Mouse (Mus musculus): ENCODE measurements around the gene Kcnk4. TPM values are rescaled to one million over a fixed set of nuclear protein-coding genes. Genes with fewer than 3 reads are reported as not detected.

Kcnk4 gene
- polyA plus RNA-seq, 1 experiment from 2014 or later = 0.46 TPM

GRCm38 (mm10) chr19:6919876-6920740 is 14.2 kb downstream of the Kcnk4 start:
- WGBS = 27% methylated on average over 8 of the region's 8 CpGs
- Histone ChIP-seq H3K9me3 (replicated peaks; ENCODE audit: low read length) (no peaks in the 10 kb centered on the region), H3K36me3 (ENCODE audit: insufficient read depth, low read length) (no peaks in the 10 kb centered on the region), H3K27ac (peak overlapping the region; percentile 92), H3K27me3 (ENCODE audit: insufficient read depth, low read length) (peaks cover 3% of the 10 kb centered on the region; the same call in 1 of the 2 replicates), H3K4me2 (ENCODE audit: low read length) (peak overlapping the region; percentile 97), H3K4me3 (replicated peaks; ENCODE audit: low read depth, low read length) (peak overlapping the region; percentile 77), H3K9ac (ENCODE audit: low read depth, low read length) (peak overlapping the region; percentile 85), H3K4me1 (replicated peaks; ENCODE audit: insufficient read depth, low read length) (peaks cover 9% of the 10 kb centered on the region)
- DNase-seq (ENCODE audit: low spot score) = peak; percentile 65
- no peak for TF ChIP-seq CTCF (IDR thresholded peaks at IDR 0.05; ENCODE audit: low read depth)
- peak; percentile 31 for ATAC-seq (replicated peaks; ENCODE audit: low FRiP score, low read depth)

DNA sequence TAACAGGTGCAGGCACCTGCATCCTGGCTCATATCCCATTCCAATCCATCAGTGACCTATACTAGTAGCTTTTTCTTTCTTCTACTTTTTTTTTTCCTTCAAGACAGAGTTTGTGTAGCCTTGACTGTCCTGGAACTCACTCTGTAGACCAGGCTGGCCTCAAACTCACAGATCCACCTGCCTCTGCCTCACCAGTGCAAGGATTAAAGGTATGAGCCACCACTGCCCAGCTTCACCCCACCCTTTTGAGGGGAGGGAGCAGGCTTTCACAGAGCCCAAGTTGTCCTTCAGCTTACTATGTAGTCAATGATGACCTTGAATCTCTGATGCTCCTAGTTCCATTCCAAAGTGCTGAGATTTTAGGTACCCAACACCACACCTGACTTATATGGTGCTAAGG is 14.9 kb downstream of the Kcnk4 start:
- no peaks in the 10 kb centered on the region for H3K36me3 ChIP-seq (ENCODE audit: insufficient read depth, low read length)
- H3K9me3 ChIP-seq (replicated peaks; ENCODE audit: low read length) = no peaks in the 10 kb centered on the region
- H3K9ac ChIP-seq (ENCODE audit: low read depth, low read length) = no peak overlapping the region
- H3K4me3 ChIP-seq (replicated peaks; ENCODE audit: low read depth, low read length) = no peak overlapping the region
- H3K27me3 ChIP-seq (ENCODE audit: insufficient read depth, low read length) = no peaks in the 10 kb centered on the region; the same call in 1 of the 2 replicates
- no peak for ATAC-seq (replicated peaks; ENCODE audit: low FRiP score, low read depth)
- no peak for TF ChIP-seq CTCF (IDR thresholded peaks at IDR 0.05; ENCODE audit: low read depth)
- no peak for DNase-seq (ENCODE audit: low spot score)
- no peak overlapping the region for H3K4me2 ChIP-seq (ENCODE audit: low read length)
- peaks cover 9% of the 10 kb centered on the region for H3K4me1 ChIP-seq (replicated peaks; ENCODE audit: insufficient read depth, low read length)
- H3K27ac ChIP-seq = peak overlapping the region; percentile 92

GRCm38 (mm10) chr19:6918321-6918720 is 16.0 kb downstream of the Kcnk4 start:
- peaks cover 3% of the 10 kb centered on the region; the same call in 1 of the 2 replicates for H3K36me3 ChIP-seq (ENCODE audit: insufficient read depth, low read length)
- no peak overlapping the region for H3K4me2 ChIP-seq (ENCODE audit: low read length)
- ATAC-seq (replicated peaks; ENCODE audit: low FRiP score, low read depth) (no peak), DNase-seq (ENCODE audit: low spot score) (no peak)
- no peaks in the 10 kb centered on the region for H3K9me3 ChIP-seq (replicated peaks; ENCODE audit: low read length)
- H3K9ac ChIP-seq (ENCODE audit: low read depth, low read length) = no peak overlapping the region
- WGBS = 93% methylated on average over 4 of the region's 4 CpGs
- no peak overlapping the region for H3K4me3 ChIP-seq (replicated peaks; ENCODE audit: low read depth, low read length)
- no peak overlapping the region for H3K27ac ChIP-seq
- TF ChIP-seq CTCF (IDR thresholded peaks at IDR 0.05; ENCODE audit: low read depth) = no peak
- peaks cover 9% of the 10 kb centered on the region for H3K4me1 ChIP-seq (replicated peaks; ENCODE audit: insufficient read depth, low read length)
- no peaks in the 10 kb centered on the region for H3K27me3 ChIP-seq (ENCODE audit: insufficient read depth, low read length)

DNA sequence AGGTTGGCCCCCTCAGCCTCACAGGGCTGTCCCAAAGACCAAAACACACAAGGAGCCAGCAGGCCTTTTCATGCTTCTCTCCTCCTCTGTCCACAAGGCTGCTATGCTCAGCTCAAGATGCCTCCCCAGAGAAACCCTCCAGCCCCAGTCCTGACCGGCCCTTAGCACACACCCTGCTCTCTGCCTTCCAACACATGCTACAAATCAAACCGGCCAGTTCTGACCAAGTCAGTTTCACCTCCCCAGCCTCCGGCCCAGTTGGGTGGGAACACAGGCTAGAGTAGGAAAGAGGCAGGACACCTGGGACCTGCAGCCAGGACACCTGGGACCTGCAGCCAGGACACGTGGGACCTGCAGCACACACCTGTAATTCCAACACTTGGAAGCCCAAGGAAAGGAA is 17.8 kb downstream of the Kcnk4 start:
- H3K9ac ChIP-seq (ENCODE audit: low read depth, low read length) = no peak overlapping the region
- TF ChIP-seq CTCF (IDR thresholded peaks at IDR 0.05; ENCODE audit: low read depth) = no peak
- H3K36me3 ChIP-seq (ENCODE audit: insufficient read depth, low read length) = peaks cover 21% of the 10 kb centered on the region
- no peak overlapping the region for H3K4me3 ChIP-seq (replicated peaks; ENCODE audit: low read depth, low read length)
- ATAC-seq (replicated peaks; ENCODE audit: low FRiP score, low read depth) (no peak), DNase-seq (ENCODE audit: low spot score) (no peak)
- no peak overlapping the region for H3K4me2 ChIP-seq (ENCODE audit: low read length)
- no peak overlapping the region for H3K27ac ChIP-seq
- no peaks in the 10 kb centered on the region for H3K9me3 ChIP-seq (replicated peaks; ENCODE audit: low read length)
- H3K27me3 ChIP-seq (ENCODE audit: insufficient read depth, low read length) = no peaks in the 10 kb centered on the region
- 57% methylated on average over 4 of the region's 4 CpGs for WGBS
- peaks cover 3% of the 10 kb centered on the region; the same call in 1 of the 2 replicates for H3K4me1 ChIP-seq (replicated peaks; ENCODE audit: insufficient read depth, low read length)

DNA sequence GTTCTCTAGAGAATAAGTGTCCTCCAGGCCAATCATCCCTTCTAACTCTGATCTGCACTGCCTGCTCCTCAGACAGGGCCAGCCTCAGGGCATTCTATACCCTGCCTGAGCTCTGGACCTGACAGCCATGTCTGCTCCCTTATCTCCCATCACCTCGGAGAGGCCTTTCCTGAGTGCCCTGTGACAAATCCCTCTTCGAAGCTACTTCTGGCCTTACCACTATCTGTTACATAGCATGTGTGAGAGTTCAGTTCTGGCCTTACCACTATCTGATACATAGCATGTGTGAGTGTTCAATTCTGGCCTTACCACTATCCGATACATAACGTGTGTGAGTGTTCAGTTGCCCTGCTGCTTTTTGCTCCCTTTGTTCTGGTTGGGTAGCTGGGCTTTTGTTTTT is 19.0 kb downstream of the Kcnk4 start:
- no peak overlapping the region for H3K4me3 ChIP-seq (replicated peaks; ENCODE audit: low read depth, low read length)
- H3K9ac ChIP-seq (ENCODE audit: low read depth, low read length) = no peak overlapping the region
- H3K27ac ChIP-seq = no peak overlapping the region
- H3K4me1 ChIP-seq (replicated peaks; ENCODE audit: insufficient read depth, low read length) = peaks cover 6% of the 10 kb centered on the region; the same call in 1 of the 2 replicates
- H3K36me3 ChIP-seq (ENCODE audit: insufficient read depth, low read length) = peaks cover 24% of the 10 kb centered on the region
- ATAC-seq (replicated peaks; ENCODE audit: low FRiP score, low read depth) (no peak), DNase-seq (ENCODE audit: low spot score) (no peak)
- H3K27me3 ChIP-seq (ENCODE audit: insufficient read depth, low read length) = no peaks in the 10 kb centered on the region
- H3K9me3 ChIP-seq (replicated peaks; ENCODE audit: low read length) = no peaks in the 10 kb centered on the region
- TF ChIP-seq CTCF (IDR thresholded peaks at IDR 0.05; ENCODE audit: low read depth) = no peak
- H3K4me2 ChIP-seq (ENCODE audit: low read length) = no peak overlapping the region
- 82% methylated on average over 4 of the region's 4 CpGs for WGBS

DNA sequence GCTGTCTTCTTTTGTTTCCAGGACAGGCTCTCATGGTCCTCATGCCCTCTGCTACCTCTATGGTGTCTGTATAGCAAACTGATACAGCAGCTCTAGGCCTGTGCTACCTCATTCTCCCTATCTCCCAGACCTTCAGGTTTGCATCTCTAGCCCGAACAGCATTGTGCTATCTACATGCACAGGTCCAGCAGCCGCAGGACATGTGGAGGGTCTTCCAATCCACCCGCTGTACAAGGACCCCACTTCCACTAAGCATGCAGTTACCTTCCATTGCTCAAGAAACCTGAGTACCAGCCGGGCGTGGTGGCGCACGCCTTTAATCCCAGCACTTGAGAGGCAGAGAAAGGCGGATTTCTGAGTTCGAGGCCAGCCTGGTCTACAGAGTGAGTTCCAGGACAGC is 19.8 kb downstream of the Kcnk4 start:
- ATAC-seq (replicated peaks; ENCODE audit: low FRiP score, low read depth) (no peak), DNase-seq (ENCODE audit: low spot score) (no peak)
- no peaks in the 10 kb centered on the region for H3K27me3 ChIP-seq (ENCODE audit: insufficient read depth, low read length)
- no peak overlapping the region for H3K4me2 ChIP-seq (ENCODE audit: low read length)
- H3K4me3 ChIP-seq (replicated peaks; ENCODE audit: low read depth, low read length) = no peak overlapping the region
- peaks cover 6% of the 10 kb centered on the region; the same call in 1 of the 2 replicates for H3K4me1 ChIP-seq (replicated peaks; ENCODE audit: insufficient read depth, low read length)
- peaks cover 24% of the 10 kb centered on the region for H3K36me3 ChIP-seq (ENCODE audit: insufficient read depth, low read length)
- H3K9me3 ChIP-seq (replicated peaks; ENCODE audit: low read length) = no peaks in the 10 kb centered on the region
- no peak overlapping the region for H3K9ac ChIP-seq (ENCODE audit: low read depth, low read length)
- TF ChIP-seq CTCF (IDR thresholded peaks at IDR 0.05; ENCODE audit: low read depth) = no peak
- 89% methylated on average over 9 of the region's 9 CpGs for WGBS
- H3K27ac ChIP-seq = no peak overlapping the region
